Comparison of ENCODE assay signal across 8 mouse cellular contexts in the genomic region with DNA sequence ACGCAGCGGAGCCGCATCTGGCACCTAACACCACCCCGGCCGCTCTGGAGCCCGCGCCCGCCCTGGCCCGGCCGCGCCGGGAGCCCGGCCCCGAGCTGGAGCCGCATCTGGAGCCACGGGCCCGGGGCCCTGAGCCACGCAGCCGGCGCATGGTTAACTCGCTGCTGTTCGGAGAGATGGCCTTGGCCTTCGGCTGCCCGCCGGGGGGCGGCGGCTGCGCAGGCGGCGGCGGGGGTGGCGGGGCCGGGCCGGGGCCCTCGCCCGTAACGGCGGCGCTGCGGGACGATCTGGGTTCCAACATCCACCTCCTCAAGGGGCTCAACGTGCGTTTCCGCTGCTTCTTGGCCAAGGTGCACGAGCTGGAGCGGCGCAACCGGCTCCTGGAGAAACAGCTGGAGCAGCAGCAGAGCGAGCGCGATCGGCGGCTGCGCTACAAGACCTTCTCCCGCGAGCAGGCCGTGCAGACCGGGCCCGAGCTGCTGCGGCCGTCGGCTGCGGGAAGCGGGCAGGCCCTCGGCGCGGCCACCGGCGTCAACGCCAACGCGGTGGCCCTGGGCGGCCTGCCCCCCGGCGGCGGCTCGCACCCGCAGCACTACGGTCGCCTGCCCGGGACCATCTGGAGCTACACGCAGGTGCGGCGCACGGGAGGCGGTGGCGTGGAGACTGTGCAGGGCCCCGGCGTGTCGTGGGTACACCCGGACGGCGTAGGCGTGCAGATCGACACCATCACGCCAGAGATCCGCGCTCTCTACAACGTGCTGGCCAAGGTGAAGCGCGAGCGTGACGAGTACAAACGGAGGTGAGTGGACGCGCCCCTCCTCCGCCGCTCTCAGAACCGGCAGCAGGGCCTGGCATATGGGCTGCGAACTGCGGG. TPM values are rescaled to one million over a fixed set of nuclear protein-coding genes. Genes with fewer than 3 reads are reported as not detected.
A peak's percentile ranks its signal among the peaks of the same experiment; 100 is the strongest.
DNase-seq lines count a peak whose midpoint lies in the region; ATAC-seq lines count a peak whose summit lies in the region.

No protein-coding gene starts in this region.

- ATAC-seq in embryonic facial prominence, embryonic 13.5 days (ENCODE audit: insufficient number of reproducible peaks, insufficient read depth, low FRiP score, low TSS enrichment, low read depth), result peak; percentile 56
- ATAC-seq in hindbrain, embryonic 12.5 days (ENCODE audit: low FRiP score), result peak; percentile 72
- ATAC-seq in midbrain, embryonic 12.5 days (ENCODE audit: low FRiP score, low read depth), result peak; percentile 68
- ATAC-seq in stomach, embryonic 14.5 days (ENCODE audit: insufficient number of reproducible peaks, insufficient read depth, low FRiP score, low read depth), result peak; percentile 64

- intact Hi-C loops in left cerebral cortex, postnatal 25 days (cut with DNase I), result loop anchor here (2.0 to 5.0 kb wide), 3 partner anchors 34 to 104 kb away; no protein-coding TSS in a partner anchor

- H3K9me3 ChIP-seq in embryonic facial prominence, embryonic 13.5 days, result no peaks in the 10 kb centered on the region
- H3K9me3 ChIP-seq in hindbrain, embryonic 12.5 days (replicated peaks), result no peaks in the 10 kb centered on the region
- no peaks in the 10 kb centered on the region for H3K9me3 ChIP-seq in midbrain, embryonic 12.5 days
- no peaks in the 10 kb centered on the region for H3K9me3 ChIP-seq in stomach, embryonic 14.5 days (ENCODE audit: control insufficient read depth, low read depth, low read length)

- peak overlapping the region; percentile 92 for H3K9ac ChIP-seq in embryonic facial prominence, embryonic 13.5 days
- H3K9ac ChIP-seq in hindbrain, embryonic 12.5 days, result peak overlapping the region; percentile 89
- H3K9ac ChIP-seq in midbrain, embryonic 12.5 days (replicated peaks), result peak overlapping the region; percentile 87
- peak overlapping the region; percentile 76 for H3K9ac ChIP-seq in stomach, embryonic 14.5 days (replicated peaks; ENCODE audit: low read depth, low read length)

- H3K27me3 ChIP-seq in embryonic facial prominence, embryonic 13.5 days, result peaks cover 5% of the 10 kb centered on the region
- H3K27me3 ChIP-seq in hindbrain, embryonic 12.5 days, result peaks cover 9% of the 10 kb centered on the region; the same call in 1 of the 2 replicates
- H3K27me3 ChIP-seq in midbrain, embryonic 12.5 days, result peaks cover 32% of the 10 kb centered on the region
- H3K27me3 ChIP-seq in stomach, embryonic 14.5 days (ENCODE audit: control insufficient read depth, insufficient read depth, low read length), result no peaks in the 10 kb centered on the region

- peak; percentile 80 for DNase-seq in adrenal gland, postnatal 14 days
- no peak for DNase-seq in adrenal gland, adult 2 months
- peak; percentile 57 for DNase-seq in R1 (ENCODE audit: low read depth, low spot score)
- peak; percentile 60 to 64 for DNase-seq in left cerebral cortex, postnatal 25 days (ENCODE audit: low spot score in 2 of 2)

- under 1% methylated on average over 102 of the region's 111 CpGs for WGBS in embryonic facial prominence, embryonic 13.5 days
- under 1% methylated on average over 111 of the region's 111 CpGs for WGBS in hindbrain, embryonic 12.5 days
- WGBS in midbrain, embryonic 12.5 days, result under 1% methylated on average over 111 of the region's 111 CpGs
- under 1% methylated on average over 111 of the region's 111 CpGs for WGBS in stomach, embryonic 14.5 days

- peak overlapping the region; percentile 96 for H3K4me2 ChIP-seq in embryonic facial prominence, embryonic 13.5 days
- H3K4me2 ChIP-seq in hindbrain, embryonic 12.5 days (replicated peaks), result peak overlapping the region; percentile 95
- peak overlapping the region; percentile 94 for H3K4me2 ChIP-seq in midbrain, embryonic 12.5 days (replicated peaks)
- peak overlapping the region; percentile 96 for H3K4me2 ChIP-seq in stomach, embryonic 14.5 days (replicated peaks; ENCODE audit: low read depth, low read length)

- no peaks in the 10 kb centered on the region for H3K36me3 ChIP-seq in embryonic facial prominence, embryonic 13.5 days
- no peaks in the 10 kb centered on the region for H3K36me3 ChIP-seq in hindbrain, embryonic 12.5 days
- no peaks in the 10 kb centered on the region for H3K36me3 ChIP-seq in midbrain, embryonic 12.5 days
- no peaks in the 10 kb centered on the region for H3K36me3 ChIP-seq in stomach, embryonic 14.5 days (ENCODE audit: control insufficient read depth, insufficient read depth, low read length)

- H3K4me1 ChIP-seq in embryonic facial prominence, embryonic 13.5 days, result peaks cover 45% of the 10 kb centered on the region
- H3K4me1 ChIP-seq in hindbrain, embryonic 12.5 days, result peaks cover 40% of the 10 kb centered on the region
- H3K4me1 ChIP-seq in midbrain, embryonic 12.5 days, result peaks cover 31% of the 10 kb centered on the region
- peaks cover 44% of the 10 kb centered on the region for H3K4me1 ChIP-seq in stomach, embryonic 14.5 days (ENCODE audit: control insufficient read depth, insufficient read depth, low read length)

- H3K27ac ChIP-seq in embryonic facial prominence, embryonic 13.5 days, result peak overlapping the region; percentile 86
- peak overlapping the region; percentile 93 for H3K27ac ChIP-seq in hindbrain, embryonic 12.5 days
- H3K27ac ChIP-seq in midbrain, embryonic 12.5 days (replicated peaks), result peak overlapping the region; percentile 89
- peak overlapping the region; percentile 87 for H3K27ac ChIP-seq in stomach, embryonic 14.5 days (ENCODE audit: low read length)

- H3K4me3 ChIP-seq in embryonic facial prominence, embryonic 13.5 days, result peak overlapping the region; percentile 86
- H3K4me3 ChIP-seq in hindbrain, embryonic 12.5 days, result peak overlapping the region; percentile 81
- peak overlapping the region; percentile 76 for H3K4me3 ChIP-seq in midbrain, embryonic 12.5 days
- H3K4me3 ChIP-seq in stomach, embryonic 14.5 days (ENCODE audit: low read depth, low read length), result peak overlapping the region; percentile 82

RNA-seq across cellular contexts. Expression of gene Gm21969, which starts 27.9 kb away (rescaled TPM):
- not detected in 2 replicates for total RNA-seq in adrenal gland, postnatal 14 days (2021)
- total RNA-seq in adrenal gland, adult 2 months (2021), result under 1 TPM in 1 of 2 experiments, not detected in 1; 0.09 TPM
- 0.03 and 0.10 TPM in 2 replicates for polyA plus RNA-seq in adrenal gland, adult 2 months (2012; rRNA removed)
- polyA plus RNA-seq in embryonic facial prominence, embryonic 13.5 days (2015; fragmentation: Nextera tagmentation; extraction: Ambion mirVana), result not detected in 2 replicates
- polyA plus RNA-seq in hindbrain, embryonic 12.5 days (2016; fragmentation: Nextera tagmentation; extraction: Ambion mirVana), result not detected in 2 replicates
- not detected for total RNA-seq in left cerebral cortex, postnatal 25 days (2021)
- not detected in 2 replicates for polyA plus RNA-seq in midbrain, embryonic 12.5 days (2016; fragmentation: Nextera tagmentation; extraction: Ambion mirVana)
- not detected in 2 replicates for polyA plus RNA-seq in stomach, embryonic 14.5 days (2014; fragmentation: Nextera tagmentation; extraction: Ambion mirVana)

RNA-seq across cellular contexts. Expression of gene Iffo2, which starts 44.7 kb away (rescaled TPM):
- total RNA-seq in adrenal gland, postnatal 14 days (2021), result 14.8 and 15.5 TPM in 2 replicates
- total RNA-seq in adrenal gland, adult 2 months (2021), result 10 to 100 TPM; 11.5 to 13.2 TPM
- polyA plus RNA-seq in adrenal gland, adult 2 months (2012; rRNA removed), result 6.3 and 6.4 TPM in 2 replicates
- polyA plus RNA-seq in embryonic facial prominence, embryonic 13.5 days (2015; fragmentation: Nextera tagmentation; extraction: Ambion mirVana), result 4.0 and 4.3 TPM in 2 replicates
- polyA plus RNA-seq in hindbrain, embryonic 12.5 days (2016; fragmentation: Nextera tagmentation; extraction: Ambion mirVana), result 5.7 and 5.8 TPM in 2 replicates
- 10 to 100 TPM; 15.9 to 17.2 TPM for total RNA-seq in left cerebral cortex, postnatal 25 days (2021)
- 4.2 TPM in 2 replicates for polyA plus RNA-seq in midbrain, embryonic 12.5 days (2016; fragmentation: Nextera tagmentation; extraction: Ambion mirVana)
- polyA plus RNA-seq in stomach, embryonic 14.5 days (2014; fragmentation: Nextera tagmentation; extraction: Ambion mirVana), result 5.7 and 6.1 TPM in 2 replicates

RNA-seq across cellular contexts. Expression of gene Aldh4a1, which starts 47.6 kb away (rescaled TPM):
- total RNA-seq in adrenal gland, postnatal 14 days (2021), result 54.4 and 97.6 TPM in 2 replicates
- 100 to 1,000 TPM in 1 of 2 experiments, 10 to 100 TPM in 1; 77.6 to 145 TPM for total RNA-seq in adrenal gland, adult 2 months (2021)
- polyA plus RNA-seq in adrenal gland, adult 2 months (2012; rRNA removed), result 221 and 280 TPM in 2 replicates
- polyA plus RNA-seq in embryonic facial prominence, embryonic 13.5 days (2015; fragmentation: Nextera tagmentation; extraction: Ambion mirVana), result 29.5 and 29.6 TPM in 2 replicates
- 20.6 and 21.4 TPM in 2 replicates for polyA plus RNA-seq in hindbrain, embryonic 12.5 days (2016; fragmentation: Nextera tagmentation; extraction: Ambion mirVana)
- 10 to 100 TPM; 15.9 to 17.3 TPM for total RNA-seq in left cerebral cortex, postnatal 25 days (2021)
- polyA plus RNA-seq in midbrain, embryonic 12.5 days (2016; fragmentation: Nextera tagmentation; extraction: Ambion mirVana), result 17.5 and 19.6 TPM in 2 replicates
- 14.6 and 16.2 TPM in 2 replicates for polyA plus RNA-seq in stomach, embryonic 14.5 days (2014; fragmentation: Nextera tagmentation; extraction: Ambion mirVana)
